Mouse (Mus musculus) kidney, postnatal 0 days (tissue): ENCODE data around the gene Atp2a2. TPM values are rescaled to one million over a fixed set of nuclear protein-coding genes. Genes with fewer than 3 reads are reported as not detected.
A peak's percentile ranks its signal among the peaks of the same experiment; 100 is the strongest.

Experiments
- ATAC-seq: fragments of 200-750 bp; cut with Nextera tagmentation; replicated peaks from 2 replicates; pipeline ENCODE4 v1.8.0; 2017; ENCODE audit warnings: low read depth, moderate number of reproducible peaks, moderate TSS enrichment, moderate library complexity; ENCODE audit not compliant: low FRiP score
- DNase-seq: peaks from one replicate; pipeline ENCODE4 v3.0.0-alpha.2; 2016; ENCODE audit warnings: low spot score
- H3K27ac ChIP-seq: fragments of 300-500 bp; sonication (generic); 2 replicates; pipeline ENCODE4 v1.5.1; 2014; ENCODE audit warnings: mild to moderate bottlenecking
- H3K27me3 ChIP-seq: fragments of 300-500 bp; sonication (generic); 2 replicates; pipeline ENCODE4 v1.6.1; 2014; ENCODE audit warnings: low read length, mixed read lengths; ENCODE audit not compliant: insufficient read depth
- H3K36me3 ChIP-seq: fragments of 300-500 bp; sonication (generic); 2 replicates; pipeline ENCODE4 v1.6.1; 2014; ENCODE audit warnings: low read length, mixed read lengths; ENCODE audit not compliant: insufficient read depth
- H3K4me1 ChIP-seq: fragments of 300-500 bp; sonication (generic); replicated peaks from 2 replicates; pipeline ENCODE4 v1.6.1; 2014; ENCODE audit warnings: antibody characterized with exemption, low read length, mixed read lengths; ENCODE audit not compliant: insufficient read depth
- H3K4me2 ChIP-seq: fragments of 300-500 bp; sonication (generic); 2 replicates; pipeline ENCODE4 v1.6.1; 2014; ENCODE audit warnings: mild to moderate bottlenecking, low read length, moderate library complexity, mixed read lengths
- H3K4me3 ChIP-seq: fragments of 300-500 bp; sonication (generic); replicated peaks from 2 replicates; pipeline ENCODE4 v1.5.1; 2014; ENCODE audit warnings: low read depth, low read length
- H3K9ac ChIP-seq: fragments of 300-500 bp; sonication (generic); 2 replicates; pipeline ENCODE4 v1.6.1; 2014; ENCODE audit warnings: low read depth, low read length
- H3K9me3 ChIP-seq: fragments of 300-500 bp; sonication (generic); replicated peaks from 2 replicates; pipeline ENCODE4 v1.6.1; 2016; ENCODE audit warnings: low read length, inconsistent platforms, mixed read lengths
- CTCF ChIP-seq: IDR thresholded peaks from 2 replicates; pipeline ENCODE4 v1.5.1; 2016; ENCODE audit warnings: antibody characterized with exemption, low read depth, mild to moderate bottlenecking, moderate library complexity
- WGBS: fragments of 180-500 bp; shearing (Covaris S2); extraction: QIAGEN DNeasy Blood & Tissue Kit; methylation state at CpG from one replicate; pipeline ENCODE4 v1.1.7; 2014; 5-methylcytosine and 5-hydroxymethylcytosine counted together
- polyA plus RNA-seq: library from polyadenylated mRNA; unstranded; fragments of >200 nt; fragmentation: Nextera tagmentation; extraction: Ambion mirVana; gene quantifications from 2 replicates; pipeline ENCODE4 v1.2.1, GENCODE M21; 2015

Gene Atp2a2
- polyA plus RNA-seq, 1 experiment from 2014 or later: 38.5 TPM

DNA sequence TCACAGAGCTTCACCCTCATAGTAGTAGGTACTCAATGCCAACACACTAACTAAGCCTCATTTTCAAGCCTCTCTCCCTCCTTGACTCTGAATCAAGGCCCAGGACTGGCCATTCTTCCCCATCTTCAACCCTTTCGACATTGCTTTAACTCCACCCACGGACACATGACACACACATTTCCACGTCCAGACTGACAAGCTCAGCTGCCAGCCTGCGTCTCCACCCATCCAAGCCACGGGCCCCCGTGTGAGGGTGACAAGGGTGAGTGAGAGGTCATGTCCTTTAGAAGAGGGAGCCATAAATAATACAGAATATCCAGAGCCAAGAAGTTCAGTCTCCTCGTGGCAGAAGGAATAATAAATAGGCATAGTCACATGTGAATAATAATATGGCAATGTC, 7.6 kb upstream of the Atp2a2 start:
- DNase-seq: no peak
- no peak overlapping the region for H3K4me2 ChIP-seq
- no peak overlapping the region for H3K27ac ChIP-seq
- WGBS: 24% methylated on average over 7 of the region's 7 CpGs
- no peak overlapping the region for H3K4me3 ChIP-seq
- H3K27me3 ChIP-seq: no peaks in the 10 kb centered on the region
- no peak for ATAC-seq
- H3K9me3 ChIP-seq: no peaks in the 10 kb centered on the region
- TF ChIP-seq CTCF: no peak
- no peaks in the 10 kb centered on the region for H3K36me3 ChIP-seq
- no peak overlapping the region for H3K9ac ChIP-seq
- H3K4me1 ChIP-seq: peaks cover 26% of the 10 kb centered on the region

DNA sequence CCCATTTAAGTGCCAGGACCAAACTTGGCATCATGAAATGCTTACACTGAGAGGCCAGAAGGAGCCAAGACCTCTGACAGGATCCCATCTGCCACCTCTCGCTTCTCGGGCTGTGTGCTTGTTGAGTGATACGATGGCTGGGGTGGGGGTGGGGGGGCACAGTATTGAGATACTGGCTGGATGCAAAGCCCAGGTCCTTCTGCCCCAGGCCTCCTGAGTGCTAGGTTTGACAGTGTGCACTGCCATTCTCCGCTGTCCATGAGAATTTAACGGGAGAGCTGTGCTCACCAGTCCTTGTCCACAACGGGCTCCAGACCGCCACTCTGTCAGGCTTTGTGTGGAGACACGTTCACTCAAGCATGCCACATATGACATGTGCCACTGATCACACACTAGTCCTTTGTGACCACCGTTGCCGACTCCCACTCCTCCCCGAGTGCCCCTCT, 6.9 kb upstream of the Atp2a2 start:
- TF ChIP-seq CTCF: no peak
- H3K9ac ChIP-seq: no peak overlapping the region
- H3K4me2 ChIP-seq: no peak overlapping the region
- 58% methylated on average over 11 of the region's 11 CpGs for WGBS
- H3K4me1 ChIP-seq: peaks cover 21% of the 10 kb centered on the region
- ATAC-seq: no peak
- H3K27me3 ChIP-seq: no peaks in the 10 kb centered on the region
- H3K36me3 ChIP-seq: no peaks in the 10 kb centered on the region
- H3K4me3 ChIP-seq: no peak overlapping the region
- no peaks in the 10 kb centered on the region for H3K9me3 ChIP-seq
- DNase-seq: no peak
- H3K27ac ChIP-seq: no peak overlapping the region

DNA sequence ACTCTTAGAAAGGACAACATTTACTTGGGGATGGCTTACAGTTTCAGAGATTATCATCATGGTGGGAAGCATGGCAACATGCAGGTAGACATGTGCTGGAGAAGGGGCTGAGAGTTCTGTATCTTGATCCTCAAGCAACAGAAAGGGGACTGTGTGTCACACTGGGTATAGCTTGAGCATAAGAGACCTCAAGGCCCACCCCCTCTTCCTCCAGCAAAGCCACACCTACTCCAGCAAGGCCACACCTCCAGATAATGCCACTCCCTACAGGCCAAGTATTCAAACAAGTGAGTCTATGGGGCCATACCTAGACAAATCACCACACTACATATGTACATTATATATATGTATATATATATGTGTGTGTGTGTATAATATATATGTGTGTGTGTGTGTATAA, 5.4 kb upstream of the Atp2a2 start:
- no peak overlapping the region for H3K4me3 ChIP-seq
- no peaks in the 10 kb centered on the region for H3K27me3 ChIP-seq
- H3K27ac ChIP-seq: no peak overlapping the region
- H3K36me3 ChIP-seq: no peaks in the 10 kb centered on the region
- no peaks in the 10 kb centered on the region for H3K9me3 ChIP-seq
- no peak overlapping the region for H3K4me2 ChIP-seq
- ATAC-seq (no peak), DNase-seq (no peak)
- H3K4me1 ChIP-seq: peaks cover 18% of the 10 kb centered on the region
- H3K9ac ChIP-seq: no peak overlapping the region
- no peak for TF ChIP-seq CTCF

DNA sequence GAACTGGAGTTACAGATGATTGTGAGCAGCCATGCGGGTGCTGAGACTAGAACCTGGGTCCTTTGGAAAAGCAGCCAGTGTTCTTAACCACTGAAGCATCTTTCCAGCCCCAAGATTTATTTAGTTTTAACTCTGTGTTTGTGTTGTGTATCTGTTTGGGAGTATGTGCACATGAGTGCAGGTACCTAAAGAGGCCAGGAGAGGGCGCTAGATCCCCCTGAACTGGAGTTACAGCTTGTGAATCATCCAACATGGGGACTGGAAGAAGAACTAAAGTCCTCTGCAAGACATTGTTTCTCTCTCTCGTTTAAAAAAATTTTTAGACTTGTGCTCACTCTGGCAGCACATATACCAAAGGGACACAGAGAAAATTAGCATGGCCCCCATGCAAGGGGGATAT, 4.4 kb upstream of the Atp2a2 start:
- no peak for DNase-seq

DNA sequence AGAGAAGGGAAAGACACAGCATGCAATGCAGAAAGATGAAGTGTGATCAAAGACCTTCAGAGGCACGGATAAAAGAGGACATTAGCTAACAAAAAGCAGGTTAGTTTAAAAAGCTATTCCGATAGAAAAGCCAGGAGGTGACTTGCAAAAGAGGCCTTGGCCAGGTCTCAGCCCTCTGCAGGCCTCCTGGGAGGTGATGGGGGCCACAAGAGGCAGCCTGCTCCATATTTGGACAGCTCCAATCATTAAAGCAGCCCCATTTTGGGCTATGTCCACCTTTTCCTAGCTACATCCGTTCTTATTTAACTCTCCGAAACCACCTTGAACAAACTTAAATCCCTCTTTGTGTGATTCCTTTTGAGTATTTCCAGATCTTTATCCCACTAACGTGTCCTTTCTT, 3.5 kb upstream of the Atp2a2 start:
- Histone ChIP-seq H3K27ac (no peak overlapping the region), H3K4me1 (peaks cover 6% of the 10 kb centered on the region; the same call in 1 of the 2 replicates), H3K9me3 (no peaks in the 10 kb centered on the region), H3K27me3 (no peaks in the 10 kb centered on the region), H3K9ac (no peak overlapping the region), H3K4me3 (no peak overlapping the region), H3K4me2 (no peak overlapping the region), H3K36me3 (no peaks in the 10 kb centered on the region)
- ATAC-seq (no peak), DNase-seq (no peak)
- TF ChIP-seq CTCF: no peak
- WGBS: 85% methylated on average over 5 of the region's 5 CpGs

More for the DNA sequence above, 4.4 kb upstream of the Atp2a2 start:
- no peaks in the 10 kb centered on the region for H3K9me3 ChIP-seq
- no peaks in the 10 kb centered on the region for H3K36me3 ChIP-seq
- TF ChIP-seq CTCF: peak; percentile 41; the same call in 1 of the 2 replicates
- WGBS: 90% methylated on average over 3 of the region's 3 CpGs
- H3K27ac ChIP-seq: no peak overlapping the region
- H3K4me3 ChIP-seq: no peak overlapping the region
- no peaks in the 10 kb centered on the region for H3K27me3 ChIP-seq
- no peak for ATAC-seq
- H3K4me2 ChIP-seq: no peak overlapping the region
- H3K9ac ChIP-seq: no peak overlapping the region
- peaks cover 15% of the 10 kb centered on the region for H3K4me1 ChIP-seq

DNA sequence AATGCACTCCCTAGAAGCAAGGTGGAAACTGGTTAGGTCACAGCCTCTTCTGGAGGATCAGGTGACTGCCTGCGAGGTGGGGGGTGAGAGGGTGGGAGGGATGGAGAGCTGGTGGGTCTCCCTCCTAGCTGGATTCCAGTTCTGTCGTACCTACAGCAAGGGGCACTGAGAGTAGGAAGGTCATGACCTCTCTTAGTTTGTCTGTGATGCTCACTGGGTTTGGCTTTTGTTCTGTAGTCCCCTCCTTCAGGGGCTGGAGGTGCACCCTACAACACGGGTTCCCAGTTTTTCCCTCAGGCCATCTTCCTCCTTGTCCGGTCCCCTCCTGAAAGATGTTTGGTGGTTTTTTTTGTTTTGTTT, 1.7 kb upstream of the Atp2a2 start:
- Histone ChIP-seq H3K9ac (no peak overlapping the region), H3K4me2 (no peak overlapping the region), H3K36me3 (no peaks in the 10 kb centered on the region), H3K27me3 (no peaks in the 10 kb centered on the region), H3K4me1 (0 out of 2 replicates have a peak, but pooled peaks cover 6% of the 10 kb centered on the region), H3K27ac (no peak overlapping the region), H3K4me3 (no peak overlapping the region), H3K9me3 (no peaks in the 10 kb centered on the region)
- TF ChIP-seq CTCF: no peak
- no peak for ATAC-seq
- DNase-seq: no peak
- 37% methylated on average over 4 of the region's 4 CpGs for WGBS
